Mouse (Mus musculus) MEL (cell line): ENCODE measurements around the gene Elob.

Experiments
- CHD1 ChIP-seq: IDR thresholded peaks from 2 replicates; pipeline ENCODE4 v1.6.1; 2012; ENCODE audit warnings: low read depth, mild to moderate bottlenecking, inconsistent platforms, low read length, improper control_type of control experiment
- CTCF ChIP-seq, 3 experiments: IDR thresholded peaks in 2 of 3; conservative IDR thresholded peaks in 1 of 3; 2 replicates each; pipeline ENCODE4 v1.5.1; 2011 to 2012; ENCODE audit warnings: low read length in 3 of 3, low read depth in 2 of 3, mild to moderate bottlenecking in 2 of 3, improper control_type of control experiment in 1 of 3, inconsistent platforms in 1 of 3, mixed read lengths in 1 of 3, moderate library complexity in 1 of 3; ENCODE audit not compliant: control insufficient read depth in 1 of 3, insufficient read depth in 1 of 3, poor library complexity in 1 of 3, severe bottlenecking in 1 of 3
- GATA1 ChIP-seq: IDR thresholded peaks from 2 replicates; pipeline ENCODE4 v1.6.1; 2011; ENCODE audit warnings: low read depth, low read length, improper control_type of control experiment
- HCFC1 ChIP-seq: IDR thresholded peaks from 2 replicates; pipeline ENCODE4 v1.6.1; 2012; ENCODE audit warnings: low read depth, mild to moderate bottlenecking, inconsistent platforms, low read length, improper control_type of control experiment, moderate library complexity
- MAFK ChIP-seq: IDR thresholded peaks from 2 replicates; pipeline ENCODE4 v1.6.1; 2011; ENCODE audit warnings: low read depth, mild to moderate bottlenecking, low read length, improper control_type of control experiment, borderline replicate concordance
- MAX ChIP-seq: IDR thresholded peaks from 2 replicates; pipeline ENCODE4 v1.6.1; 2011; ENCODE audit warnings: low read length, improper control_type of control experiment
- MEF2A ChIP-seq: IDR thresholded peaks from 2 replicates; pipeline ENCODE4 v1.6.1; 2014; ENCODE audit warnings: low read depth, mild to moderate bottlenecking, inconsistent platforms, low read length, improper control_type of control experiment; ENCODE audit not compliant: poor library complexity, insufficient replicate concordance, severe bottlenecking; ENCODE audit errors: extremely low read depth
- MXI1 ChIP-seq: IDR thresholded peaks from 2 replicates; pipeline ENCODE4 v1.6.1; 2011; ENCODE audit warnings: mild to moderate bottlenecking, low read depth, low read length, improper control_type of control experiment
- POLR2A ChIP-seq, 2 experiments: IDR thresholded peaks; 2 replicates each; pipeline ENCODE4 v1.6.1; 2011 to 2012; ENCODE audit warnings: low read length in 2 of 2, mild to moderate bottlenecking in 2 of 2, control low read depth in 1 of 2, improper control_type of control experiment in 1 of 2, low read depth in 1 of 2, moderate library complexity in 1 of 2; ENCODE audit not compliant: control insufficient read depth in 1 of 2, insufficient read depth in 1 of 2, poor library complexity in 1 of 2
- RAD21 ChIP-seq: IDR thresholded peaks from 2 replicates; pipeline ENCODE4 v1.6.1; 2011; ENCODE audit warnings: mild to moderate bottlenecking, low read depth, low read length, improper control_type of control experiment
- SMC3 ChIP-seq: IDR thresholded peaks from 2 replicates; pipeline ENCODE4 v1.6.1; 2011; ENCODE audit warnings: low read depth, low read length, improper control_type of control experiment
- TAL1 ChIP-seq: IDR thresholded peaks from 2 replicates; pipeline ENCODE4 v1.6.1; 2012; ENCODE audit warnings: mild to moderate bottlenecking, inconsistent platforms, low read length, moderate library complexity, mixed read lengths
- TCF12 ChIP-seq: IDR thresholded peaks from 2 replicates; pipeline ENCODE4 v1.6.1; 2014; ENCODE audit warnings: low read depth, mild to moderate bottlenecking, inconsistent platforms, low read length, improper control_type of control experiment, moderate library complexity

- TF ChIP-seq POLR2A (IDR thresholded peaks at IDR 0.05; ENCODE audit: control insufficient read depth in 1 of 2, insufficient read depth in 1 of 2, low read depth in 1 of 2, low read length in 2 of 2, poor library complexity in 1 of 2) = no peak
- TF ChIP-seq CTCF (IDR thresholded peaks at IDR 0.05 in 2 of 3, conservative IDR thresholded peaks at IDR 0.05 in 1 of 3; ENCODE audit: control insufficient read depth in 1 of 3, insufficient read depth in 1 of 3, low read depth in 2 of 3, low read length in 3 of 3, poor library complexity in 1 of 3, severe bottlenecking in 1 of 3) = no peak
- no peak for TF ChIP-seq HCFC1
- TF ChIP-seq MAX = no peak
- no peak for TF ChIP-seq TAL1
- TF ChIP-seq SMC3 = no peak
- TF ChIP-seq RAD21 = no peak
- TF ChIP-seq CHD1 = no peak
- no peak for TF ChIP-seq MAFK
- TF ChIP-seq MXI1 = no peak
- no peak for TF ChIP-seq MEF2A
- no peak for TF ChIP-seq GATA1
- TF ChIP-seq TCF12 = no peak
Measured at GRCm38 (mm10) chr17:23806867-23807266, 22.1 kb downstream of the Elob start.
